Mouse (Mus musculus) lung, postnatal 10 days (tissue): ENCODE data around the gene Gclm.
A peak's percentile ranks its signal among the peaks of the same experiment; 100 is the strongest.
"Not testable (repeated sequence)": the region's sequence is repeated elsewhere in the genome, so short reads cannot be mapped to it uniquely, and the experiment has no call there.

ENCODE experiments used
- DNase-seq: peaks from one replicate; pipeline ENCODE4 v3.0.0; 2021

Gclm gene

DNA sequence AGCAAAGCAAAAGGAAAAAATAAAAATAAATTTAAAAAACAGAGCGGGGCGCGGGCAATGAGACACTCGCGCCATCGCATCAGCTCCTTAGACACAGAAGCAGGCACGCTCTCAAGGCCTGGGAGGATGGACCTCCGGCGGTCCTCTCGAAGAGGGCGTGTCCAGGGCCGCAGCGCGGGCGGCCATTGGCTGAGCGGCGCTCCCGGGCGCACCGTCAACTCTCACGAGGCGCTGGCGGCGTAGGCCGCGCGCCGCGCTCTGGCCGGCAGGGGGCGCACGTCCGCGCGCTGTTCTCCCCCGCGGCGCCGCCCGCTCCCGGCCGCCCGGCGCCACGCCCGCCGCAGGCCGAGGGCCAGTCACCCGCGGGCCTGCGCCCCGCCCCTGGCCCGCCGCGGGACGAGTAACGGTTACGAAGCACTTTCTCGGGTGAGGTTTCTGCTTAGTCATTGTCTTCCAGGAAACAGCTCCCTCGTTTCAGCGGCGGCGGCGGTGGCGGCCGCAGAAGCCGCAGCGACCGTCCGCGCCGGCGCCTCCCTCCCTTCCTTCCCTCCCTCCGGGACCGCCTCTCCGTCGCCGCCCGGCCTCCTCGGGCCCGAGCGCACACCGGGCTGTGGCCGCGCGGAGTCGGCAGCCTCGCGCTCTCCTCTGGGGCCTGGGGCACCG lies at the start of gene Gclm:
Gene Gclm, plus strand, starts transcription at position 343 of the 663 bp plus-strand sequence.
- DNase-seq: peak; percentile 95

DNA sequence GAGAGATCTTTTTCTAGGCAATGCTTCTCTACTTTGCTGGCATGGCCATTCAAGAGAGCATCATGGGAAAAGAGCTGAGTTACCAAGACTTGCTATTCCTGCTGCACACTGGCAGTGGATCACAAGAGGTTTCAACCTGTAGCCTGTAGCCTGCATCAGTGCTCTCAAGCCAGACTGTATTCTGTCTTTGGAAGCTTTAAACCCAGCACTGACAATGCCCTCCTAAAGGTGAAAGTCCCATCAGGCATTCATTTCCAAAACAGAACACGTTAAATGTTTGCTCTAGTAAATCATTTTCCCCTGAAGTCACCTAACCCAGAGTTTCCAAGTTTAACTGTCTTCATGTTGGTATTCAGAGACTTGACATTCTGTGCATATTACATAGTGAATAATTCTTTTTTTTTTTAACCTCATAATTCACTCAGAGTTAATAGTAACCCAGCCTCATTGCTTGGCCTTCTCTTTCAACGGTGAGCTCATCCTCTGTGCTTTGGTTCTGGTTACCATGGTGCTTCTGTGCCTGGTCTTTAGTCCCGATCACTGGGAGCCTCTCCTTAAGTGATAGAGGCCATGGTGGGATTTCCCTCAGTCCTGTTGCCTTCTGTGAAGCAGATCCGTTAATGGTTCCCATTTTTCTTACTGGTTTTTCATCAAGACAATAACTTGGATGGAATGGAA lies 48.6 kb upstream of the Gclm start:
- no peak for DNase-seq

DNA sequence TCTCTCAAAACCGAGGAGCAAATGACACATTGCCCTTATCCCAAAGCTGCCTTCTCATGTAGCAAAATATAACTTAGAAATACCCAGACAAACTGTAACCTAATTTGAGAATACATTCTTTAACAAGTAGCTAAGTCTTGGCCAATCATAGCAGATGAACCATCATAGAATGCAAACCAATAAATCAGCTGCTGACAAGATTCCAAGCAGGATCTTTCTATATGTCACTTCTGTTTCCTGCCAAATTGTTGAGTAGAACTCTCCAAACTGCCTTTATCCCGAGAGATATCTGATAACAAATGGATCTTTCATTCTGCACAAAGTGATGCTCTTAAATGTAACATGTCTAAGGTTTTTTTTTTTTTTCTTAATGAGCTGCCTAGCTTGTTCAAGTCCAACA lies 46.8 kb upstream of the Gclm start:
- no peak for DNase-seq

DNA sequence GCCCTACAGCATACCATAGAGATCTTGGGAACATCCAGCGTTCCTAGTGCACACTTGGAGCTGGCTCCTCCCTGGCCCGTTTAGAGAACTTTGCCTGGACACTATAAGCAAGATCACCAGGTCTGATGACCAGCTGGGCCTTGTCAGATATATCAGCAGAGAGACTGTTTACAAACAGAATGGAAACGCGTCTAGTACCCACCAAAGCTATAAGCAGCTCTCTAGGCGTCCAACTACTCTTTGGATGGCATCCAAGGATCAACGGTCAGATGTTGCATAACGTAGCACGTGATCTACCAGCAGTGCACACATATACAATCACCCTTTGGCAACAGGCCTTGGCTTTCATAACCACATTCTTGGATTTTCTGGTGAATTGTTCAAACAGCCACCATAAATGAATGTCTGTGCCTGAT lies 46.4 kb upstream of the Gclm start:
- peak; percentile 77 for DNase-seq

DNA sequence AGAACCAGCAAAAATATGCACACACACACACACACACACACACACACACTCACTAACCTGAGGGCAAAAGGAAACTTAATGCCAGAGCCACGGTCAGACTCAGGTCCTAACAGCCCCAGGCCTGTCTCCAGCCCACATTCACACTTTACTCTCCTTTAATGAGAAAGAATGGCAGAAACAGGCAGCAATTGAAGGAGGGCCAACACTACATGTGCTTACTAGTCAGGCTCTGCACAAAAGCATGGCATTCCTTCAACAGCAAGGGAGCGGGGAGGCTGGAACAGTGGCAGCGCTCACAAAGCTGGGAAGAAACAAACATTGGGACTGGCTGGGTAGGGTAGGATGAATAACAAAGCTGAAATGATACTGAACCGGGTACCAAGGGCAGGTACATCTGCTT lies 45.8 kb upstream of the Gclm start:
- no peak for DNase-seq

DNA sequence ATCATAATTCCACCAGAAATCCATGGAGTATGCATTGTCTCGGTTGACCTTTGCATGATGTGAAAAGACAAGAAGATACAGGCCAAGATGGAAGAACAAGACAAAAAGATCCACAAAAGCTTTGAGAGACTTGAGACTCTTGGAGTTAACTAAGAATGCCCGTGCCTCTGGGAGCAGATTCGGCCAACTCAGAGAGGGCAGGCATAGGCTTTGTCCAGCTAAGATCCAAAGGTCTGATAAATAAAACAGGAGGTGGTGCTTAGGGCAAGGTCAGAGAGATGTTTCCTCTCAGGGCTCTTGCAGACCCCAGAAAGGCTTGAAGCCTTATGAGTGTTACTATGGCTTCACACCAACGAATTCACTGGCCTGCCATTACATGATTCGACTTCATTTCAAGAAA lies 45.3 kb upstream of the Gclm start:
- no peak for DNase-seq

DNA sequence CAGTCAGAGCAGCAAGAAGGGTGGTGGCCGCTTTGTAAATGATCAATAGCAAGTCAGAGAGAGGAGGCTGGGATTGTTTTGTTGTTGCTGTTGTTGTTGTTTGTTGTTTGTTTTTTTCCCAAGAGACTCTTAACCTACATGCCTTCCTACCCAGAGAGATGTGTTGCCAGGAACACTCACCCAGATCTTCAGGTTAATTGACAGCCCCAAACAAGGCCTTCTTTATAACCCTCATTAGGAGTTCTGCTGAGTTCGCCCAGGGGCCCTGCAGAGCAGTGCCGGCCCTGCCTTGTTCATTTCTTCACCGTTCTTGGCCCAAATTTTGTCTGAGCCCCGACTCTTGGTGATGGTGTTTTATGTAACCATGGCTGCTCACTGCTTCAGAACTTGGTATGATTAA lies 44.9 kb upstream of the Gclm start:
- no peak for DNase-seq

DNA sequence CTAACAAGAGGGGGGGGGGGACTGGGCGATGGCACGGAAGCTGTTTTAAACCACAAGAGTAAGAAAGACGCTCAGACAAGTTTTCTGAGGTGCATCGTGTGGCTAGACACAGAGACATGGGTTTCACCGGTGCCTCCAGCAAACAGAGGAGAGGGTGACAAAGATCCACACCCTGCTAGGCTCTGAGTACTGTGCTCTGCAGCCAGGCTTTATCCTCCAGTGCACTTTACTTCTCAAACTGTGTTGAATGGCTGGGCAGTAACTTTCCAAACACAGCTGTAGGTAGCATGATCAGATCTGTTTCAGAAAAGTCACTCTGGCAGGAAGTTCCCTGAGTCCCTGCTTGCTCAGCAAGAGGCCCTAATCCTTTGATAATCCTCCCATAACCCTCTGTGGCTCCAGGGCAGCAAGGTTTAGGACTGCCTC lies 43.0 kb upstream of the Gclm start:
- DNase-seq: no peak

DNA sequence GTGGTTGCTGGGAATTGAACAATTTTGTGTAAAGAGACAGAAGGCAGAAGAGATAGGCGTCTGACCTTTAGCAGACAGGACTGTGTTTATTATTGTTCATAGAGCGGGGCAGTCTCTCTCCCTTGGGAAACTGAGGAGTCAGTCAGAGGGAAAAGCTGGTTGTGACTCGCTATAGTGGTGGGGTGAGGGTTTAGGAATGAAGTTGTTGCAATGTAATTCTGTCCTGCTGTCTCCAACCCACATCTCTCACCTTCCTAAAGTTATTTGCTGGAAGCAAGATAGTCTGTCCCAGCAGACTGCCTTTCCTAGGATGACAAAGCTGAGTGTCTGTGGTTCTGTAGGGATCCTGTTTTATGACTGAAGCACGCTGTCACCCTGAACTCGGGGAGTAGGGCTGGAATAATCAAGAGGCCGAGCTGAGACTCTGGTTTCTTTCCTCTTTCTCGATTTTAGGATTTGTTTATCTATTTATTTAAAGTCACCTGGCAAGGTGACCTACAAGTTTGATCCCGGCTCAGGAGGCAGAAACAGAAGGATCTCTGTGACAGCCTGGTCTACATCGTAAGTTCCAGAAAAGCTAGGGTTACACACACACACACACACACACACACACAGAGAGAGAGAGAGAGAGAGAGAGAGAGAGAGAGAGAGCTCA lies 41.6 kb upstream of the Gclm start:
- DNase-seq: no peak

DNA sequence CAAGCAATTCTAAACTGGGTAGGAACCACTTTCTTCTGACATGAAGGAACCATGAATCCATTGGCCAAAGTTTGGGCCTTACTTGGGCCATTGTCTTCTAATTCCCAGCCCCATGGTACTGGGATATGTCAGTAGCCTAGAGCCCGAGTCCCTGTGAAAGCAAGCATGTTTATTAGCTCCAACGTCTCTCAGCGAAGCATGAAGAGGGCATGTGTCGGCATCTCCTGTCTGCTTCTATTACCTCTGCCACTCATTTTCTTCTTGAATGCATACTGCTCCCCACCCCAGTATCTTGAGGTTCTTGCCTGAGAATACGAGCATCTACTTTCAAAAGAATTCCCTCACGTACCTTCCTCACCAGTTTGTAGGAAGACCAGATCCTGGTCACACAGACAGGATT lies 39.6 kb upstream of the Gclm start:
- no peak for DNase-seq

DNA sequence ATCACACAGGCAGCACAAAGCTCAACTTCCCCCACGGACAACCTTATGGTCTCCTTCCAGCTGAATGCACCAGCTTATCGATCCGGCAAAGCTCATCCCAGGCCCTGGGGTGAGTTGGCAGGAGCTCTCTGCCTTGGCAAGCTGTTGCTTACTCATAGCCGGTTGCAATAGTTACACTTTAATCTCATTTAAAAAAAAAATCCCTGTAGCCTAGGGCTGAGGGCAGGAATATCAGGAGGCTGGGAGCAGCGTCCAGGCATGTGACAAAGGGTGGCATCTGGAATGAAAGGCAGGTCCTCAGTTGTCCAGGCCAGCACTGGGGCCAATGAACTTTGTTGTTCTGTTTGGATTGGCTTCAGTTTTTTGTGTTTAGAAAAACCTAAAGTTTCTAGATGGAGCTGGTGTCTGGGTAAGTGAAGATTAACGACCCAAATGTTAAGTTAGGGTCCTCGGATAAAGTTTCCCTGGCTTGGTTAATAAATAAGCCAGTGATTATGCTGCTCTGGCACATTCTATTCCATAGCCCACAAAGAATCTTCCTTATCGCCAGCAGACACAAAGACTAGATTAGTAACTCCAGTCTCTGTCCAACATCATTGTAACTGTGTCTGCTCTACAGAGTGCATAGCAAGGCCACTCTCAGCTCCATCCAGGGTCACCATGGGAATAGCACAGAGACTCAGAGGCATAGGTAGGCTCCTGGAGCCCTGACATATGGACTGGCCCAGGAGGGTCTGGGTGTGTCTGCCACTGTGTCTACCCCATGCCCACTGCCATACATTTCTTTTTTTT lies 38.9 kb upstream of the Gclm start:
- DNase-seq: no peak

DNA sequence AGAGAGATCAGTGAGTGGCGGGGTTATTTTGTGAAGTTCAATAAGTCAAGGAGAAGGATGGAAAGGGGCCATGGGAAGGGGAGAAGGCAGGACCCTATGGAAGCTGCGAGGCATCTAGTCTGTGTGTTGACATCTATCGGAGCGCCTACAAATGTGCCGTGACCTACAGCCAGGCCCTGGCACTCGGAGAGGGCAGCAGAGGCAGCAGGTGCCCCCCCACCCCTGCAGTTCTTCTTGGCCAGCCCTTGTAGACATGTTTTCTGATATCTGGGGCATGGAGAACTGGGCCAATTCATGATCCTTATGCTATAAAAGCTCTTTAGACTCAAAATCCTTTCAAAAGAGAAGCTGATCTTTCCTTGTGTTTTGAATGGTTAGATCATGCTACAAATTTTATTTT lies 37.6 kb upstream of the Gclm start:
- DNase-seq: no peak

DNA sequence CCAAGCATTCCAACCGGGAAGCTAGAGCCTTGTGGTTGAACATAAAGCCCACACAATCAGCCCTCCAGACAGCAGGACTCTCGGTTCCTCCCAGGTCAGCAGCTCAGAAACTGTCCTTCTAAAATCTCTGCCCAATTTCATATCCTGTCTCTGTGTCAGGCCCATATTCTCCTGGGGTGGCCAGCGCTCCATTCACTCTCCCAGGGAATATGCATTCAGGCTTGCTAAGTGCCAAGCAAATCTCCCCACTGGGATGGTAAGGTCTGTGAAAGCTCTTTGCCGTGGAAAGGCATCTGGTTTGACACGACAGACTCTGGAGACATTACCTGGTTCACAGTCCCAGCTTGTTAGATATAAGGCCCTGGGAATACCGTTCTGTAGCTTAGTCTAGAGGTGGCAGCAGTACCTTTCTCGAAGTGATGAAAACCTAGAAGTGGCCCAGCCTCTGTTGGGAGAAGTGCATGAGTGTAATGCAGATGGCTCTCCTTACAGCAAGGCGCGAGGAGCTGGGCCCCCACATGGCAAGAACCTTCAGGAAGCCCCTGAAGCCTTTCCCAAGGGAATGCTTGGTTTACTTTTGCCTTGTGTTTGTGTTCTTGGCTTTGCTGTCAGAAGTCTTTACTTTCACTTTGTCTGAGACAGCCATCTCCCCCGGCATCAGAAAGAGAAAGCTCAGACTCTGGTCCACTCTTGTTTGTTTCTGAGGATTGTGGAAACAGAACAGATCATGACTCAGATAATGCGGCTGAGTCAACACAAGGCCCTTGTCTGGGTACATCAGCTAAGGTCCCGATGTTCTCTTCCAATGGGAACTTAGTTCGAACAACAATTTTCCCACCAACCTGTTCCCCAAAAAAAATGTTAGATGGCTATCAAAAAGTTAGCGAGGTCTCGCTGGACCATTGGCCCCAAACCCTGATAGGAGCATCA lies 36.8 kb upstream of the Gclm start:
- DNase-seq: no peak

DNA sequence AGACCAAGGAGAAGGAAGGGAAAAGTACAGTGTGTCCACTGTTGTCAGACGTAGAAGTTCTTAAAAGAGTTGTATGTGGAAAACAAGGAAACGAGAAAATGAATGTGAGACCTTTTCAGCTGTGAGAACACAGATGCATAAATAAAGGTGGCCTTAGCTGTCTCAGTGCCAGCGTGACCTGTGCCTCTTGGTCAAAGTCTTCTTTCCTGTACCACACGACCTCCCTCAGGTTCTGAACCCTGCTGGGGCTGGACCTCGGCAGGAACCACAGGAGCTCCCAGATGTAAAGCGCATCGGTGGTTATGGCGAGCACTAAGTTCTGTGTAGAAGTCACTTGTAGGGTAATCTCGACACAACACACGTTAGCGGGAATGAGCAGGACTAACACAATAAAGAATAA lies 35.8 kb upstream of the Gclm start:
- no peak for DNase-seq

DNA sequence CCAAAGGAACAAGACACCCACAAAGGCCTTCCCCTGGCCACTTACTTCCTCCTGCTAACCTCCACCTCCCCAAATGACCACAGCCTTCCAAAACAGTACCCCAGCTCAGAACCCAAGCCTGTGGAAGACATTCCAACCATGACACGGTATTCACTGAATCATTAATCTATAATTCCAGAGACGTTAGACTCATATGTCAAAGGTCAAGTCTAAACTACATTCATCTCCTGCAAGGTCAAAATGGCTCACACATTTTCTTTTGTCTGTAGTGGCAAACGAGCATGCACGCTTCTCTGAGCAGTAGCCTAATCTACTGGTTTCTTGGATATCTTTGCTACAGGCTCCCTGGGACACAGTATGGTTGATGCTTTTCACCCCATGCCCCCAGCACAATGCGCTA lies 34.9 kb upstream of the Gclm start:
- DNase-seq: no peak

DNA sequence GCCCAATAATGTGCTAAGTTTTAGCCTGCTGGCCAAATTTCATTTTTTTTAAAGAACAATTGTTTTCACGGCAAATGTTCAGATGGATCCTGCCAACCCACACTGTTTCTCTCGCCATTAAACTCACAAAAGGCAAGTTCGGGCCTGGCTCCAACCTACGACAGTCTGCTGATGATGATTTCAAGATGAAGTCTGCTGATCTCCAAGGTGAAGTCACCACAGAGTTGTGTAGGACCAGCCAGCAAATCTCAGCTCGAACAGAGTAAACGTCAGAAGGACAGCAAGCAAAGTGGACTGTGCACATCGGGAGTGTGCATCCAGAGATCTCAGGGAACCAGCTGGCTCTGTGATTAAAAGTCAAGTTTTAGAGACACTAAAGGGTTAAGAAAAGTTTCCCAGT lies 34.5 kb upstream of the Gclm start:
- DNase-seq: no peak

DNA sequence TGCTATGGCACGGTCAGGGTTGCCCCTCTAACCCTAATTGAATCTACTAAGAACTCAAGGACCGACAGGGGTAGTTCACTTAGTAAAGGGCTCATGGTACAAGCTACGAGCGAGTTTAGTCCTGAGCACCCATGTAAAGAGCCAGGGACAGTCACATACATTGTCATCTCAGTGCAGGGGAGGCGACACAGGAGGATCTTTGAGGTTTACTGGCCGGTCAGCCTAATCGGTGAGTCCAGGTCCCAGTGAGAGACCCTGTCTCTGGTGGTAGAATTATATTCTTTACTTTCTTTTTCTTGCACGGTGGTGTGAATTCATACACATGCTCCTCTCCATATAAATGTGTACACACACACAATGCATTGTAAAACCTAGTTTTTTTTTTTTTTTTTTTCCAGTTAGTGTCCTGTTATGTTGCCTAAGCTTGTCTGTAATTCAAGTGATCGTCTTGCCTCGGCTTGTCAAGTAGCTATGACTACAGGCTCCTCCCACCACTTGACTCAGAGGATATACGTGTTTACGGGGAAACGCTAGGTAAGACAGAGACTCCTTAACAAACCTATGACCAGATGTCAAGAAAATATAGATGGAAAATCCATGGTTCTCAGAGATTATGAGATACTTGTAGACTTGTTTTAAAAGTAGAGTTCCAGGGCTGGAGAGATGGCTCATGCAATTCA lies 33.8 kb upstream of the Gclm start:
- DNase-seq: no peak

DNA sequence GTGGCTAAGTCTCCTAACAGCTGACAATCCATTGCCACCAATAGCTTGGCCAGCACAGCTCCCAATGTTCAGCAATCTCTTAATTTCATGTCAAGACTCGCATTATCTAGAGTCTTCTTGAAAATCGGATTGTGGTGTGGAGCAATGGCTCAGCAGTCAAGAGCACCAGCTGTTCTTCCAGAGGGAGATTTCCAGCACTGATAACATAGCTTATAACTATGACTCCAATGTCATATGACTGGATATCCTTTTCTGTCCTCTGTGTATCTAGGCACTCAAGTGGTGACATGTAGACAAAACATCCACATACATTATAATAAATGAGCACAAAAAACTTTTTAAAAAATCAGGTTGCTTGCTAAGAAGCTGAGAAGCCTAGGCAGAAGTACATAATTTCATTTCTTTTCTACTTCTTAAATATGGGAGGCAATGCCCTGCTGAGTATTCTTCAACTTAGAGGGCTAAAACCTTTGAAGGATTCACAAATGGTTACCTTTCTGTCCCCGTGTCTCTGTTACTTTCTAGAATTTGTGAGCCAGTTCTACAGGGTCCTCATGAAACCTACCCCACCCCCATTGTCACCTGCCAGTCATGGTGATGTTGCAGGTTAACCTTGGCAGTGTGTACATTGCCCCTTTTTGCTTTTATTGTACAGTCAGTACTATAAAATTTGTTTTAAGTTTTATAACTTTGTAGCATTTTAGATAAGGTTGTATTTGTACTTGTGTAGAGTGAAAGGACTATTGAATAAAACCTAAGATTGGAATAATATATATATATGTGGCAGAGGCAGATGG lies 23.9 kb upstream of the Gclm start:
- no peak for DNase-seq

DNA sequence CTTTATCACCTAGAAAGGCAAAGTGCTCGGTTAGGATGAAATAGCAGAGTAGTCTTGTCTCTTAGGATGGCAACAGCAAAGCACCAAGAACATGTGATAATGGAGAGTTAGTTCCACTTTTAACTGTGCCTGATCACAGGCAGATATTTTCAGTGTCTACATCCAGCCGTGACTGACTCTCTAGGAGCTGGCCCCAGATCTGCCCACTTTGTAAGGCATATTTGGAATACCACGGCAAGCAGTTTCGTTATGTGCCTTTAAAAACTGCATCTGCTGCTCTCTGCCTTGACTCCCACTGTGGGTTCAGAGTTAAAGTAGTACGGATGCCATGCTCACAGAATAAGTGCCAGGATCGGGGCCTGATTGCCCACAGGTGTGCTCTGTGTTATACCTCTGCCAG lies 18.4 kb upstream of the Gclm start:
- not testable (repeated sequence) for DNase-seq

DNA sequence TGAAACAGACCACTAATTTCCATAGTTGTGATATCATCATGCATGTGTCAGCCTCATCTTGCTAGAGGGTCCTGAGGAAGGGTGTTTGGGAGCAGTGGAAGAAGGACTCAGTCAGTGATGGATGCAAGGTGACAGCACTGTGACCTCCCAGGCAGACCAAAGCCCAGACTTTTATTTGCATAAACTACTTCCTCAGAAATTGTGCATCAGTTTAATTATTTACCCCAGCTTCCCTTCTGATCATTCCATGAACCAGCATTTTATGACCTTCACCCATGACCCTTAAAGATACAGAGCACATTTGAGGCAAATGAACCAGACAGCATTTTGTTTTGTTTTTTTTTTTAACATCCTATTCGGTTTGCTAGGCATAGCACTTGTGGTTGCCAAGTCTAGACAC lies 9.6 kb upstream of the Gclm start:
- no peak for DNase-seq

DNA sequence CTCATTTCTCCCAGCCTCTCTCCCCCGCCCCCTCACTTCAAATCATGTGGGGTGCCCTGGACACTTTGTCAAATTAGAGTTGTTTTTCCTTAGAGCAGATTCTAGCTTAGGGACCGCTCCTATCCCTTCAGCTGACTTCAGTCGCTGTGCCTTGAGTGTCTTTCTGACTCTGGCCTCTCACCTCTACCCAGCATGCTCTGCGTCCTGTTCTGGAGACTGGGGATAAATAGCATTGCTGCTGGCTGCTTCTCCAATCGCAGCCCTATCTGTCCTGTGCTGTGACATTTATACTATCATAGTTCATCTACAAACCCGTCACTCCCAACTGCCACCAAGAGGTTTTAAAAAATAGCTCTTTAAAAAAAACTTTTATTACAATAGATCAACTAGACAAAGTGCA lies 2.5 kb upstream of the Gclm start:
- DNase-seq: peak; percentile 9
